Mouse (Mus musculus): ENCODE measurements around the gene Ctrc. TPM values are rescaled to one million over a fixed set of nuclear protein-coding genes. Genes with fewer than 3 reads are reported as not detected.

Gene Ctrc
- polyA plus RNA-seq, 1 experiment from 2014 or later, result not detected

GRCm38 (mm10) chr4:141865006-141865405 lies 18.8 kb upstream of the Ctrc start:
- Histone ChIP-seq H3K4me2 (replicated peaks) (no peak overlapping the region), H3K36me3 (peaks cover 19% of the 10 kb centered on the region), H3K27me3 (replicated peaks) (no peaks in the 10 kb centered on the region), H3K4me3 (no peak overlapping the region), H3K27ac (no peak overlapping the region), H3K9ac (no peak overlapping the region), H3K4me1 (peaks cover 26% of the 10 kb centered on the region), H3K9me3 (no peaks in the 10 kb centered on the region)
- WGBS, result 96% methylated on average over 5 of the region's 5 CpGs
- no peak for ATAC-seq (ENCODE audit: low FRiP score, low read depth)

- Histone ChIP-seq H3K4me3 (no peak overlapping the region), H3K27me3 (replicated peaks) (no peaks in the 10 kb centered on the region), H3K27ac (no peak overlapping the region), H3K36me3 (peaks cover 24% of the 10 kb centered on the region), H3K4me2 (replicated peaks) (no peak overlapping the region), H3K9ac (no peak overlapping the region), H3K9me3 (no peaks in the 10 kb centered on the region), H3K4me1 (peaks cover 22% of the 10 kb centered on the region)
- ATAC-seq (ENCODE audit: low FRiP score, low read depth), result no peak
- WGBS, result 95% methylated on average over 8 of the region's 8 CpGs
Observed at GRCm38 (mm10) chr4:141864506-141864905, 18.3 kb upstream of the Ctrc start.

GRCm38 (mm10) chr4:141863726-141864280 lies 17.6 kb upstream of the Ctrc start:
- 90% methylated on average over 7 of the region's 7 CpGs for WGBS
- Histone ChIP-seq H3K9me3 (no peaks in the 10 kb centered on the region), H3K27ac (no peak overlapping the region), H3K4me2 (replicated peaks) (no peak overlapping the region), H3K36me3 (peaks cover 30% of the 10 kb centered on the region), H3K9ac (no peak overlapping the region), H3K27me3 (replicated peaks) (no peaks in the 10 kb centered on the region), H3K4me3 (no peak overlapping the region), H3K4me1 (peaks cover 22% of the 10 kb centered on the region)
- ATAC-seq (ENCODE audit: low FRiP score, low read depth), result no peak

- no peak for ATAC-seq (ENCODE audit: low FRiP score, low read depth)
- Histone ChIP-seq H3K27ac (no peak overlapping the region), H3K9me3 (no peaks in the 10 kb centered on the region), H3K9ac (no peak overlapping the region), H3K4me2 (replicated peaks) (no peak overlapping the region), H3K4me3 (no peak overlapping the region), H3K4me1 (peaks cover 18% of the 10 kb centered on the region), H3K27me3 (replicated peaks) (no peaks in the 10 kb centered on the region), H3K36me3 (peaks cover 32% of the 10 kb centered on the region)
- 83% methylated on average over 5 of the region's 5 CpGs for WGBS
Observed at GRCm38 (mm10) chr4:141862867-141863266, 16.7 kb upstream of the Ctrc start.

- H3K4me3 ChIP-seq, result no peak overlapping the region
- WGBS, result 90% methylated on average over 17 of the region's 17 CpGs
Observed at GRCm38 (mm10) chr4:141861591-141862295, 15.6 kb upstream of the Ctrc start.

GRCm38 (mm10) chr4:141860246-141860841 lies 14.2 kb upstream of the Ctrc start:
- Histone ChIP-seq H3K9me3 (no peaks in the 10 kb centered on the region), H3K4me1 (no peaks in the 10 kb centered on the region), H3K27ac (no peak overlapping the region), H3K9ac (no peak overlapping the region), H3K27me3 (replicated peaks) (no peaks in the 10 kb centered on the region), H3K36me3 (peaks cover 32% of the 10 kb centered on the region), H3K4me3 (no peak overlapping the region), H3K4me2 (replicated peaks) (no peak overlapping the region)
- no peak for ATAC-seq (ENCODE audit: low FRiP score, low read depth)
- WGBS, result 76% methylated on average over 19 of the region's 19 CpGs

More at GRCm38 (mm10) chr4:141861591-141862295, 15.6 kb upstream of the Ctrc start:
- no peak overlapping the region for H3K27ac ChIP-seq
- H3K4me2 ChIP-seq (replicated peaks), result no peak overlapping the region
- ATAC-seq (ENCODE audit: low FRiP score, low read depth), result no peak
- H3K9ac ChIP-seq, result no peak overlapping the region; the same call in 1 of the 2 replicates
- H3K9me3 ChIP-seq, result no peaks in the 10 kb centered on the region
- H3K4me1 ChIP-seq, result peaks cover 6% of the 10 kb centered on the region
- peaks cover 32% of the 10 kb centered on the region for H3K36me3 ChIP-seq
- no peaks in the 10 kb centered on the region for H3K27me3 ChIP-seq (replicated peaks)

GRCm38 (mm10) chr4:141859351-141859750 lies 13.2 kb upstream of the Ctrc start:
- H3K4me3 ChIP-seq, result no peak overlapping the region
- 92% methylated on average over 14 of the region's 14 CpGs for WGBS
- peaks cover 32% of the 10 kb centered on the region for H3K36me3 ChIP-seq
- no peak overlapping the region for H3K27ac ChIP-seq
- H3K4me2 ChIP-seq (replicated peaks), result no peak overlapping the region
- no peaks in the 10 kb centered on the region for H3K9me3 ChIP-seq
- no peaks in the 10 kb centered on the region for H3K4me1 ChIP-seq
- no peak for ATAC-seq (ENCODE audit: low FRiP score, low read depth)
- H3K27me3 ChIP-seq (replicated peaks), result no peaks in the 10 kb centered on the region
- H3K9ac ChIP-seq, result no peak overlapping the region

GRCm38 (mm10) chr4:141858501-141858900 lies 12.3 kb upstream of the Ctrc start:
- Histone ChIP-seq H3K4me1 (no peaks in the 10 kb centered on the region), H3K27me3 (replicated peaks) (no peaks in the 10 kb centered on the region), H3K4me3 (no peak overlapping the region), H3K27ac (no peak overlapping the region), H3K36me3 (peaks cover 32% of the 10 kb centered on the region), H3K9me3 (no peaks in the 10 kb centered on the region), H3K9ac (no peak overlapping the region), H3K4me2 (replicated peaks) (no peak overlapping the region)
- 91% methylated on average over 20 of the region's 20 CpGs for WGBS
- no peak for ATAC-seq (ENCODE audit: low FRiP score, low read depth)

GRCm38 (mm10) chr4:141857422-141857930 lies 11.3 kb upstream of the Ctrc start:
- peak; percentile 65 for ATAC-seq (ENCODE audit: low FRiP score, low read depth)
- WGBS, result 21% methylated on average over 10 of the region's 10 CpGs
- Histone ChIP-seq H3K27ac (no peak overlapping the region), H3K9ac (no peak overlapping the region), H3K9me3 (no peaks in the 10 kb centered on the region), H3K4me2 (replicated peaks) (no peak overlapping the region), H3K4me3 (no peak overlapping the region), H3K36me3 (peaks cover 32% of the 10 kb centered on the region), H3K4me1 (no peaks in the 10 kb centered on the region), H3K27me3 (replicated peaks) (no peaks in the 10 kb centered on the region)

- WGBS, result 82% methylated on average over 9 of the region's 9 CpGs
- H3K27ac ChIP-seq, result no peak overlapping the region
- no peaks in the 10 kb centered on the region for H3K9me3 ChIP-seq
- no peak overlapping the region for H3K4me2 ChIP-seq (replicated peaks)
- no peak overlapping the region for H3K4me3 ChIP-seq
- H3K9ac ChIP-seq, result no peak overlapping the region
- H3K36me3 ChIP-seq, result no peaks in the 10 kb centered on the region
- H3K27me3 ChIP-seq (replicated peaks), result no peaks in the 10 kb centered on the region
- ATAC-seq (ENCODE audit: low FRiP score, low read depth), result no peak
- no peaks in the 10 kb centered on the region for H3K4me1 ChIP-seq
Observed at GRCm38 (mm10) chr4:141853437-141853836, 7.3 kb upstream of the Ctrc start.

GRCm38 (mm10) chr4:141834536-141835095 lies 11.5 kb downstream of the Ctrc start:
- Histone ChIP-seq H3K4me2 (replicated peaks) (no peak overlapping the region), H3K27ac (no peak overlapping the region), H3K36me3 (no peaks in the 10 kb centered on the region), H3K4me1 (no peaks in the 10 kb centered on the region), H3K9me3 (no peaks in the 10 kb centered on the region), H3K4me3 (no peak overlapping the region), H3K27me3 (replicated peaks) (no peaks in the 10 kb centered on the region), H3K9ac (no peak overlapping the region)
- no peak for ATAC-seq (ENCODE audit: low FRiP score, low read depth)
- WGBS, result 75% methylated on average over 5 of the region's 5 CpGs

GRCm38 (mm10) chr4:141833911-141834310 lies 12.2 kb downstream of the Ctrc start:
- Histone ChIP-seq H3K4me3 (no peak overlapping the region), H3K27ac (no peak overlapping the region), H3K4me1 (no peaks in the 10 kb centered on the region), H3K4me2 (replicated peaks) (no peak overlapping the region), H3K9ac (no peak overlapping the region), H3K27me3 (replicated peaks) (no peaks in the 10 kb centered on the region), H3K9me3 (no peaks in the 10 kb centered on the region), H3K36me3 (no peaks in the 10 kb centered on the region)
- WGBS, result 62% methylated on average over 1 of the region's 1 CpGs
- no peak for ATAC-seq (ENCODE audit: low FRiP score, low read depth)

All from neural tube, embryonic 12.5 days (tissue).